Mouse (Mus musculus) CH12F3 (cell line): ENCODE measurements around the gene Chchd10.

Experiments used
- in situ Hi-C: fragments of 300-500 bp; cut with MboI; formaldehyde crosslinking; loops from 2 replicates; pipeline ENCODE4 v1.14.3; 2020; ENCODE audit warnings: low sequenced_read_pairs

The Chchd10 gene

GRCm38 (mm10) chr10:75948079-75948478 lies 15.1 kb downstream of the Chchd10 start:
- in situ Hi-C loops = no loop called here

- in situ Hi-C loops = loop anchor here (5.0 to 10.0 kb wide), 2 partner anchors 67 to 205 kb away; no protein-coding TSS in a partner anchor
These were observed 16.4 kb downstream of the Chchd10 start for GRCm38 (mm10) chr10:75949053-75950045.

- in situ Hi-C loops = loop anchor here (5.0 to 10.0 kb wide), 2 partner anchors 68 to 206 kb away; no protein-coding TSS in a partner anchor
These were observed 17.9 kb downstream of the Chchd10 start for GRCm38 (mm10) chr10:75950791-75951210.

GRCm38 (mm10) chr10:75951424-75952050 lies 18.6 kb downstream of the Chchd10 start:
- in situ Hi-C loops = loop anchor here (5.0 to 10.0 kb wide), 2 partner anchors 69 to 207 kb away; no protein-coding TSS in a partner anchor

GRCm38 (mm10) chr10:75954381-75954811 lies 21.5 kb downstream of the Chchd10 start, which contains the start of gene Gm5134:
Gene Gm5134, plus strand, starts transcription at chr10:75954514.
- in situ Hi-C loops = loop anchor here (5.0 to 10.0 kb wide), 2 partner anchors 72 to 210 kb away; no protein-coding TSS in a partner anchor

GRCm38 (mm10) chr10:75973846-75974245 lies 40.9 kb downstream of the Chchd10 start:
- in situ Hi-C loops = no loop called here

- in situ Hi-C loops = no loop called here
These were observed 42.3 kb downstream of the Chchd10 start for GRCm38 (mm10) chr10:75975216-75975615.

- in situ Hi-C loops = no loop called here
These were observed 45.3 kb downstream of the Chchd10 start for GRCm38 (mm10) chr10:75978119-75978834.

GRCm38 (mm10) chr10:75978835-75979157 lies 45.9 kb downstream of the Chchd10 start:
- in situ Hi-C loops = no loop called here

GRCm38 (mm10) chr10:75979432-75979831 lies 46.5 kb downstream of the Chchd10 start:
- in situ Hi-C loops = no loop called here
